22 mouse cellular contexts compared by ENCODE assay signal in the genomic region with DNA sequence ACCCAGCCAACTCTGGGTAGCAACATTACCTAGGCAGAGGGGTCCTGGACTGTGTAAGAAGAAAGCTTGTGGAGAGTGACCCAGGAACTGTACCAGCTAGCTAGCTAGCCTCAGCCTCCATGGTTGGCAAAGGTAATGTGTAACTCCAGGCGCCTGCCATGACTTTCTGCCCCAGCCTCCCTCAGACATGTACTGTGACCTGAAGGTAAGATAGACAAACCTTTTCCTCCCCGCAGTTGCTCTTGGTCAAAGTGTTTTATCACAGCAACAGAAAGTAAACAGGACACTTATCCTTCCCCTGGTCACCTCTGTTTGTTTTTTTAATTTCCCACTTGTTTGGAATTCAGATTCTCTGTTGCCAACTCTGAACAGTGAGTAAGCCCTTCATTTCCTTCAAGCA. TPM values are rescaled to one million over a fixed set of nuclear protein-coding genes. Genes with fewer than 3 reads are reported as not detected.
A peak's percentile ranks its signal among the peaks of the same experiment; 100 is the strongest.
DNase-seq lines count a peak whose midpoint lies in the region; ATAC-seq and TF ChIP-seq lines count a peak whose summit lies in the region.
"Had no signal": no experiment of that assay in that cellular context is flagged by ENCODE, and none has a peak within 500 bp of the region (broad histone marks: within the 10 kb centered on the region; RNA-seq: fewer than 3 reads in every experiment).

No protein-coding gene starts in this region.

- peaks cover 32% of the 10 kb centered on the region for H3K4me1 ChIP-seq in kidney, embryonic 15.5 days
- H3K4me1 ChIP-seq in testis, adult 2 months (ENCODE audit: control insufficient read depth, insufficient read depth, low read length), result peaks cover 3% of the 10 kb centered on the region

- no peaks in the 10 kb centered on the region for H3K27me3 ChIP-seq in kidney, embryonic 15.5 days
- no peaks in the 10 kb centered on the region for H3K27me3 ChIP-seq in testis, adult 2 months (ENCODE audit: control insufficient read depth, insufficient read depth, low read length)
- H3K27me3 ChIP-seq: embryonic facial prominence, embryonic 13.5 days; hindbrain, embryonic 13.5 days; limb, embryonic 13.5 days; neural tube, embryonic 15.5 days had no signal

- no peak for ATAC-seq in kidney, embryonic 15.5 days (replicated peaks; ENCODE audit: low FRiP score)

- WGBS in kidney, embryonic 15.5 days, result 71% methylated on average over 2 of the region's 2 CpGs

- no peak for TF ChIP-seq POLR2A in testis, adult 2 months (IDR thresholded peaks at IDR 0.05; ENCODE audit: control insufficient read depth, low read depth, low read length)

- intact Hi-C loops in heart, postnatal 14 days (cut with DNase I), result no loop called here

- H3K9me3 ChIP-seq in kidney, embryonic 15.5 days (replicated peaks), result no peaks in the 10 kb centered on the region
- H3K9me3 ChIP-seq: embryonic facial prominence, embryonic 13.5 days; hindbrain, embryonic 13.5 days; limb, embryonic 13.5 days; megakaryocyte, embryonic 14.5 days; neural tube, embryonic 15.5 days had no signal

- H3K9ac ChIP-seq in kidney, embryonic 15.5 days, result no peak overlapping the region
- H3K9ac ChIP-seq: embryonic facial prominence, embryonic 13.5 days; hindbrain, embryonic 13.5 days; limb, embryonic 13.5 days; neural tube, embryonic 15.5 days had no signal

- no peak overlapping the region for H3K4me3 ChIP-seq in kidney, embryonic 15.5 days (replicated peaks)
- H3K4me3 ChIP-seq in testis, adult 2 months (ENCODE audit: control insufficient read depth, low read depth, low read length), result peak overlapping the region; percentile 89; the same call in 1 of the 2 replicates

- H3K27ac ChIP-seq in kidney, embryonic 15.5 days, result peak overlapping the region; percentile 22; the same call in 1 of the 2 replicates
- no peak overlapping the region for H3K27ac ChIP-seq in testis, adult 2 months (ENCODE audit: control insufficient read depth, insufficient read depth, low read depth, low read length)
- H3K27ac ChIP-seq: embryonic facial prominence, embryonic 13.5 days; hindbrain, embryonic 13.5 days; limb, embryonic 13.5 days; neural tube, embryonic 15.5 days had no signal

- DNase-seq in cerebellum, adult 9-10 months, result peak; percentile 45
- DNase-seq in cerebellum, adult 18-20 months, result no peak
- DNase-seq in kidney, adult 11 months, result no peak
- no peak for DNase-seq in testis, postnatal 10 days (ENCODE audit: low spot score)
- no peak for DNase-seq in heart, postnatal 14 days
- DNase-seq in right cerebral cortex, adult 2 months (ENCODE audit: low spot score in 2 of 2), result no peak
- DNase-seq: heart, postnatal 10 days; lung, postnatal 14 days; right cerebral cortex, postnatal 14 days; spleen, adult 18-20 months had no signal

- no peak for TF ChIP-seq CTCF in testis, adult 2 months (IDR thresholded peaks at IDR 0.05; ENCODE audit: control insufficient read depth, insufficient read depth, insufficient replicate concordance, low read depth, low read length)

- H3K4me2 ChIP-seq in kidney, embryonic 15.5 days, result no peak overlapping the region

- 0 out of 2 replicates have a peak, but pooled peaks cover 10% of the 10 kb centered on the region for H3K36me3 ChIP-seq in kidney, embryonic 15.5 days
- no peaks in the 10 kb centered on the region; the same call in 1 of the 2 replicates for H3K36me3 ChIP-seq in testis, adult 2 months (ENCODE audit: control insufficient read depth, insufficient read depth, low read length)
- H3K36me3 ChIP-seq: embryonic facial prominence, embryonic 13.5 days; hindbrain, embryonic 13.5 days; neural tube, embryonic 15.5 days had no signal

RNA-seq across cellular contexts. Expression of a gene that starts 1.1 kb away (rescaled TPM):
- 70.9 and 78.3 TPM in 2 replicates for polyA plus RNA-seq in kidney, embryonic 15.5 days (2015; fragmentation: Nextera tagmentation; extraction: Ambion mirVana)
- polyA plus RNA-seq in testis, adult 2 months (2012; rRNA removed), result 37.5 and 38.3 TPM in 2 replicates
- total RNA-seq in heart, postnatal 14 days (2021), result 10 to 100 TPM; 10.1 to 11.3 TPM

RNA-seq across cellular contexts. Expression of a gene that starts 1.2 kb away (rescaled TPM):
- polyA plus RNA-seq in kidney, embryonic 15.5 days (2015; fragmentation: Nextera tagmentation; extraction: Ambion mirVana), result 0.17 and 0.21 TPM in 2 replicates
- 1.2 and 1.6 TPM in 2 replicates for polyA plus RNA-seq in testis, adult 2 months (2012; rRNA removed)
- total RNA-seq in heart, postnatal 14 days (2021), result under 1 TPM in 1 of 2 experiments, not detected in 1; 0.12 TPM
- total RNA-seq: left cerebral cortex, postnatal 10 days had no signal
- polyA plus RNA-seq: heart, embryonic 11.5 days had no signal

RNA-seq across cellular contexts. Expression of a gene that starts 7.4 kb away (rescaled TPM):
- polyA plus RNA-seq in kidney, embryonic 15.5 days (2015; fragmentation: Nextera tagmentation; extraction: Ambion mirVana), result 4.5 and 5.2 TPM in 2 replicates
- 2.0 and 3.1 TPM in 2 replicates for polyA plus RNA-seq in testis, adult 2 months (2012; rRNA removed)
- 10 to 100 TPM; 15.2 to 19.5 TPM for total RNA-seq in heart, postnatal 14 days (2021)

RNA-seq across cellular contexts. Expression of a gene that starts 12.9 kb away (rescaled TPM):
- polyA plus RNA-seq in kidney, embryonic 15.5 days (2015; fragmentation: Nextera tagmentation; extraction: Ambion mirVana), result 0.13 TPM in 1 of 2 replicates, not detected in the other
- 1.4 and 3.4 TPM in 2 replicates for polyA plus RNA-seq in testis, adult 2 months (2012; rRNA removed)
- not detected for total RNA-seq in heart, postnatal 14 days (2021)
- total RNA-seq: adrenal gland, adult 18-20 months; gastrocnemius, adult 18-20 months; heart, postnatal 10 days had no signal
- polyA plus RNA-seq: thymus, postnatal 0 days had no signal

RNA-seq across cellular contexts. Expression of a gene that starts 19.8 kb away (rescaled TPM):
- 44.2 and 47.0 TPM in 2 replicates for polyA plus RNA-seq in kidney, embryonic 15.5 days (2015; fragmentation: Nextera tagmentation; extraction: Ambion mirVana)
- 14.1 and 14.3 TPM in 2 replicates for polyA plus RNA-seq in testis, adult 2 months (2012; rRNA removed)
- 10 to 100 TPM; 81.2 to 82.3 TPM for total RNA-seq in heart, postnatal 14 days (2021)
